Mouse (Mus musculus): ENCODE data around the gene Tmem252.

GRCm38 (mm10) chr19:24656981-24657380, 16.8 kb upstream of the Tmem252 start:
- TF ChIP-seq CTCF (IDR thresholded peaks at IDR 0.05; ENCODE audit: insufficient read depth, low read length) = no peak
- no peak for TF ChIP-seq POLR2A (IDR thresholded peaks at IDR 0.05; ENCODE audit: borderline replicate concordance, extremely low read depth, low read depth, low read length)
